Mouse (Mus musculus): ENCODE measurements around the gene Gpatch2l. TPM values are rescaled to one million over a fixed set of nuclear protein-coding genes. Genes with fewer than 3 reads are reported as not detected.

The Gpatch2l gene
- polyA plus RNA-seq, 1 experiment from 2014 or later: 16.8 TPM

DNA sequence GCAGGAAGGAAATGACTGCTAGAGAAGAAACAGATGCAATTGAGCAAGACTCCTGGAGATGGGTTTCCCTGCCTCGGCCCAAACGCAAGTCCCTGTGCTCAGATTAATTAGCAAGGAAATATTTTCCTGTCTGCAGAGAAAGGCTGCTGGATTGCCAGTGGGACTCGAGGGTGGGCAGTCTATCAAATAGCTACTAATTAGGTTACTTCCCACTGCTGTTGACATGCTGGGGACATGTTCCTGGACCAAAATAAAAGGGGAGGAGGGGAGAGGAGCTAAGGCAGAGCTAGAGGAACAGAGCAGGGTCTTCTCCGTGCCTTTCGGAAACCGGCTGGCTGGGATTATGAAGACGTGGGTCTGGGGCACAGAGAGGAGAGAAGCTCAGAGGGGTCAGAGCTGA lies 95.2 kb downstream of the Gpatch2l start:
- WGBS: 35% methylated on average over 7 of the region's 7 CpGs
- no peaks in the 10 kb centered on the region for H3K36me3 ChIP-seq (ENCODE audit: control insufficient read depth, insufficient read depth, low read length)

More for the DNA sequence above, 95.2 kb downstream of the Gpatch2l start:
- Histone ChIP-seq H3K4me2 (ENCODE audit: low read depth, low read length) (no peak overlapping the region), H3K4me1 (replicated peaks; ENCODE audit: control insufficient read depth, insufficient read depth, low read length) (no peaks in the 10 kb centered on the region), H3K27me3 (ENCODE audit: control insufficient read depth, insufficient read depth, low read depth, low read length) (no peaks in the 10 kb centered on the region), H3K27ac (ENCODE audit: low read length) (no peak overlapping the region), H3K9ac (ENCODE audit: low read length) (no peak overlapping the region), H3K4me3 (ENCODE audit: low read length) (no peak overlapping the region), H3K9me3 (ENCODE audit: control insufficient read depth, low read length) (no peaks in the 10 kb centered on the region)
- no peak for ATAC-seq (ENCODE audit: low read depth)

Other genes with a start within 250 kb of the Gpatch2l start
- gene Tgfb3, start 162.8 kb upstream of the Gpatch2l start, polyA plus RNA-seq (2015; fragmentation: Nextera tagmentation; extraction: Ambion mirVana): 43.2 and 50.3 TPM in 2 replicates
- gene Ift43, start 159.3 kb upstream of the Gpatch2l start, polyA plus RNA-seq (2015; fragmentation: Nextera tagmentation; extraction: Ambion mirVana): 103 and 106 TPM in 2 replicates
- gene Esrrb, start 119.3 kb downstream of the Gpatch2l start, polyA plus RNA-seq (2015; fragmentation: Nextera tagmentation; extraction: Ambion mirVana): 0.21 and 0.38 TPM in 2 replicates